Mouse (Mus musculus) ovary, postnatal 14 days (tissue): Measurements from ENCODE around the gene Try10.
"Not testable (repeated sequence)": the region's sequence is repeated elsewhere in the genome, so short reads cannot be mapped to it uniquely, and the experiment has no call there.

ENCODE experiments used
- DNase-seq: peaks from one replicate; pipeline ENCODE4 v3.0.0; 2022; ENCODE audit warnings: low spot score

Gene Try10

GRCm38 (mm10) chr6:41353932-41354331, at the start of gene Try10:
Try10 (plus strand) TSS chr6:41354105.
- DNase-seq: no peak

- not testable (repeated sequence) for DNase-seq
Measured at GRCm38 (mm10) chr6:41316741-41317140, 37.2 kb upstream of the Try10 start, which contains the start of gene Try5. Try5 (minus strand) TSS chr6:41316841.

GRCm38 (mm10) chr6:41373772-41374171, 19.9 kb downstream of the Try10 start:
- not testable (repeated sequence) for DNase-seq

GRCm38 (mm10) chr6:41377578-41377977, 23.7 kb downstream of the Try10 start, which contains the start of gene Prss3:
Prss3 (minus strand) TSS chr6:41377678.
- DNase-seq: not testable (repeated sequence)

- DNase-seq: no peak
Measured at GRCm38 (mm10) chr6:41386781-41387180, 32.9 kb downstream of the Try10 start.

- DNase-seq: not testable (repeated sequence)
Measured at GRCm38 (mm10) chr6:41391640-41392039, 37.7 kb downstream of the Try10 start.

- not testable (repeated sequence) for DNase-seq
Measured at GRCm38 (mm10) chr6:41392056-41392455, 38.2 kb downstream of the Try10 start, which contains the start of gene Gm5771. Gm5771 (plus strand) TSS chr6:41392356.
